Mouse (Mus musculus): ENCODE measurements around the gene Akr1d1.

The Akr1d1 gene

GRCm38 (mm10) chr6:37617431-37618011, 87.5 kb downstream of the Akr1d1 start:
- peak; percentile 28 to 60 for DNase-seq (ENCODE audit: low spot score in 2 of 2)
